Mouse (Mus musculus) thymus, adult 2 months (tissue): ENCODE results near the gene Ptger4.

Source experiments
- CTCF ChIP-seq: fragments of 200-500 bp; IDR thresholded peaks from 2 replicates; pipeline ENCODE4 v1.5.1; 2012; ENCODE audit warnings: mild to moderate bottlenecking, control low read depth, low read length, moderate library complexity, borderline replicate concordance; ENCODE audit not compliant: control insufficient read depth, poor library complexity, insufficient read depth; ENCODE audit errors: extremely low read depth
- POLR2A ChIP-seq: fragments of 200-500 bp; IDR thresholded peaks from 2 replicates; pipeline ENCODE4 v1.6.1; 2012; ENCODE audit warnings: mild to moderate bottlenecking, low read length, control low read depth, moderate library complexity; ENCODE audit not compliant: control insufficient read depth, poor library complexity, insufficient read depth; ENCODE audit errors: extremely low read depth

- TF ChIP-seq POLR2A (no peak), CTCF (no peak)
Measured at GRCm38 (mm10) chr15:5238553-5238952, 5.4 kb downstream of the Ptger4 start.
